Mouse (Mus musculus) intestine, postnatal 0 days (tissue): Measurements from ENCODE around the gene Adamtsl4. TPM values are rescaled to one million over a fixed set of nuclear protein-coding genes. Genes with fewer than 3 reads are reported as not detected.

Experiments used
- ATAC-seq: fragments of 200-750 bp; cut with Nextera tagmentation; 2 replicates; pipeline ENCODE4 v1.8.0; 2017; ENCODE audit warnings: mild to moderate bottlenecking, moderate TSS enrichment, moderate library complexity
- H3K27ac ChIP-seq: fragments of 300-500 bp; sonication (generic); 2 replicates; pipeline ENCODE4 v1.5.1; 2014; ENCODE audit warnings: mild to moderate bottlenecking, low read depth, low read length, moderate library complexity
- H3K27me3 ChIP-seq: fragments of 300-500 bp; sonication (generic); replicated peaks from 2 replicates; pipeline ENCODE4 v1.6.1; 2014; ENCODE audit warnings: low read length, mixed read lengths; ENCODE audit not compliant: control insufficient read depth, insufficient read depth
- H3K36me3 ChIP-seq: fragments of 300-500 bp; sonication (generic); 2 replicates; pipeline ENCODE4 v1.6.1; 2014; ENCODE audit warnings: mild to moderate bottlenecking, moderate library complexity; ENCODE audit not compliant: control insufficient read depth, insufficient read depth
- H3K4me1 ChIP-seq: fragments of 300-500 bp; sonication (generic); replicated peaks from 2 replicates; pipeline ENCODE4 v1.6.1; 2014; ENCODE audit warnings: antibody characterized with exemption, low read length, mixed read lengths; ENCODE audit not compliant: control insufficient read depth, insufficient read depth
- H3K4me2 ChIP-seq: fragments of 300-500 bp; sonication (generic); replicated peaks from 2 replicates; pipeline ENCODE4 v1.6.1; 2014; ENCODE audit warnings: low read depth, mild to moderate bottlenecking, moderate library complexity
- H3K4me3 ChIP-seq: fragments of 300-500 bp; sonication (generic); 2 replicates; pipeline ENCODE4 v1.5.1; 2014; ENCODE audit warnings: low read depth, low read length
- H3K9ac ChIP-seq: fragments of 300-500 bp; sonication (generic); 2 replicates; pipeline ENCODE4 v1.6.1; 2014; ENCODE audit warnings: mild to moderate bottlenecking, low read depth, low read length
- H3K9me3 ChIP-seq: fragments of 300-500 bp; sonication (generic); 2 replicates; pipeline ENCODE4 v1.6.1; 2016; ENCODE audit warnings: mixed run types; ENCODE audit not compliant: control insufficient read depth
- CTCF ChIP-seq: sonication (generic); IDR thresholded peaks from 2 replicates; pipeline ENCODE4 v1.5.1; 2016; ENCODE audit warnings: low read depth, mild to moderate bottlenecking, control low read depth, antibody characterized with exemption, moderate library complexity
- WGBS: fragments of 180-500 bp; shearing (Covaris S2); extraction: QIAGEN DNeasy Blood & Tissue Kit; methylation state at CpG from one replicate; pipeline ENCODE4 v1.1.7; 2014; 5-methylcytosine and 5-hydroxymethylcytosine counted together
- polyA plus RNA-seq: library from polyadenylated mRNA; unstranded; fragments of >200 nt; fragmentation: Nextera tagmentation; extraction: Ambion mirVana; gene quantifications from 2 replicates; pipeline ENCODE4 v1.2.1, GENCODE M21; 2015

Adamtsl4 gene
- polyA plus RNA-seq, 1 experiment from 2014 or later: 3.8 TPM

DNA sequence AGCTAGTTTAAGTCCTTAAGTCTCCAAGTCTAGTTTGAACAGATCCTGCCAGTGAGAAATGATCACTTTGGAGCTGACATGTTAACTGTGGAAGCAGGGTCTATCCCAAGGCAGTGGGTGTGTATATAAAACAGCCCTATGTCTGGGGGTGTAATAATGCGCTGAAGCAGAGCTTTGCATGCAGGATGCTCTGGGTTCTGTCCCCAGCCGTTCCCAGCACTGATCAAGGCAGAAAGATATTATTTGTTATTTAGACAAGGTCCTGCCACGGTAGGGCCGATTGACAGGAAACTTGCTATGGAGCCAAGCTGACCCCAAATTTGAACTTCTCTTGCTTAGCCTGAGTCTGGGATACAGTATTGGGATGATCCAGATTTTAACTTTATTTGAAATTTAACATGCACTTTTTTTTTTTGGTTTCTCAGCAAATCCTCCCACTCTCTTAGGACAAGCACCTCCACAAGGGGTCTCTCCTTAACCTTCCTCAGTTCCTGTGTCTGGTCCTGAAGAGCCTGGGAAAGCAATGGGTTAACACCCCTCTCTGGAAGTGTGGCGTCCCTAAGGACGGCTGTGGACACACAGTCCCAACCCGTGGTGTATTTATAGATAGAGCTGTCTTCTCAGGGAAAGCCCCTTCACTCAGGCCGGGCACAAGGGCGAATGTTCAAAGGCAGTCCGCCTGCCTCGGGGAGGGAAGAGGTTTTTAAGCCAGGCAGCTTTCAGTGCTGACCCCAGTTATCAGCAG lies 1.6 kb upstream of the Adamtsl4 start:
- ATAC-seq: no peak
- H3K27ac ChIP-seq: no peak overlapping the region
- no peak overlapping the region for H3K9ac ChIP-seq
- TF ChIP-seq CTCF: peak; percentile 45
- H3K36me3 ChIP-seq: no peaks in the 10 kb centered on the region; the same call in 1 of the 2 replicates
- no peak overlapping the region for H3K4me3 ChIP-seq
- whole genome bisulfite sequencing: 35% methylated on average over 11 of the region's 11 CpGs
- H3K9me3 ChIP-seq: no peaks in the 10 kb centered on the region
- peaks cover 10% of the 10 kb centered on the region for H3K4me1 ChIP-seq
- H3K4me2 ChIP-seq: no peak overlapping the region
- no peaks in the 10 kb centered on the region for H3K27me3 ChIP-seq

DNA sequence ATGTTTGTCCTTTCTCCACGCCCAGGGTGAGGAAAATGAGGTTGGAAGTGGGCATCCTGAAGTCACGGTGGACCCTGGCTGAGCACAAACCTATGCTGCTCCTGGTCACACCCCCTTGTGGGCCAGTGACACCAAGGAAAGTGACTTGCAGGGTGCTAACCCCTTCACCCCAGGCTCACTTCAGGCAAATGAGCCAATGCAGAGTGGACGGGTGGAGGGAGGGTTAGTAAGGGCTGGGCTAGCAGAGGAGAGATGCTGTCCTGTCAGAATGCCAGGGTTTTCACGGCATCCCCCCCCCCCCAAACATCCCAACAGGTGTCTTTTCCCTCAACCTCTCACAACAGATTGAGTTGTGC lies 571 bp downstream of the Adamtsl4 start:
- WGBS: 26% methylated on average over 4 of the region's 4 CpGs

GRCm38 (mm10) chr3:95686492-95687167 lies 1.1 kb downstream of the Adamtsl4 start:
- 58% methylated on average over 10 of the region's 10 CpGs for WGBS
- Histone ChIP-seq H3K4me1 (no peaks in the 10 kb centered on the region), H3K4me2 (peak overlapping the region; percentile 84), H3K4me3 (peak overlapping the region; percentile 43; the same call in 1 of the 2 replicates), H3K27ac (no peak overlapping the region), H3K9ac (0 out of 2 replicates have a peak overlapping the region, but pooled peaks have one; percentile 35), H3K9me3 (no peaks in the 10 kb centered on the region), H3K27me3 (no peaks in the 10 kb centered on the region), H3K36me3 (no peaks in the 10 kb centered on the region; the same call in 1 of the 2 replicates)
- ATAC-seq: no peak
- no peak for TF ChIP-seq CTCF

More for the DNA sequence above, 571 bp downstream of the Adamtsl4 start:
- H3K9me3 ChIP-seq: no peaks in the 10 kb centered on the region
- H3K27me3 ChIP-seq: no peaks in the 10 kb centered on the region
- H3K27ac ChIP-seq: no peak overlapping the region
- peak overlapping the region; percentile 35; the same call in 1 of the 2 replicates for H3K9ac ChIP-seq
- TF ChIP-seq CTCF: 0 out of 2 replicates have a peak, but pooled peaks have one; percentile 16
- H3K36me3 ChIP-seq: no peaks in the 10 kb centered on the region; the same call in 1 of the 2 replicates
- peak overlapping the region; percentile 43 for H3K4me3 ChIP-seq
- H3K4me1 ChIP-seq: no peaks in the 10 kb centered on the region
- peak; percentile 15 for ATAC-seq
- H3K4me2 ChIP-seq: peak overlapping the region; percentile 84

DNA sequence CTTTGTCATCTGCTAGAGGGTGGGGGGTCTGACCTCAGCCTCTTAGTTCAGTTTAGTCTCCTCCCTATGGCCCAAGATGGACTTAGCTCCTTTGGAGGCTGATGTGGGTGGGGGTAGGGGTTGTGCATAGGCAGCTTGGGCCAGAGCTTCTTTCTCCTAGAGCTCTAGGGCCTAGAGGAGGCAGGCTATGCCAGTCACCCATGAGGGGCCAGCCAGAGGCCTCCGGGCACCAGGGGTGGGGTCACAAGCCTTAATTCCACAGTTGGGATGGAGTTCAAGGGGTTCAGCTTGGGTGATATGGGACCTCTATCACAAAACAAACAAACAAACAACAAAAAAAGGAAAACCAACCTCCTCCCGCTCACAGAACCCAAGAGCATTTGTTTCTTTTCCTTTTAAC lies 2.0 kb downstream of the Adamtsl4 start:
- 76% methylated on average over 2 of the region's 2 CpGs for WGBS
- TF ChIP-seq CTCF: no peak
- Histone ChIP-seq H3K27me3 (no peaks in the 10 kb centered on the region), H3K27ac (no peak overlapping the region), H3K9ac (no peak overlapping the region), H3K36me3 (no peaks in the 10 kb centered on the region; the same call in 1 of the 2 replicates), H3K4me3 (no peak overlapping the region), H3K4me1 (no peaks in the 10 kb centered on the region), H3K4me2 (no peak overlapping the region), H3K9me3 (no peaks in the 10 kb centered on the region)
- ATAC-seq: no peak

DNA sequence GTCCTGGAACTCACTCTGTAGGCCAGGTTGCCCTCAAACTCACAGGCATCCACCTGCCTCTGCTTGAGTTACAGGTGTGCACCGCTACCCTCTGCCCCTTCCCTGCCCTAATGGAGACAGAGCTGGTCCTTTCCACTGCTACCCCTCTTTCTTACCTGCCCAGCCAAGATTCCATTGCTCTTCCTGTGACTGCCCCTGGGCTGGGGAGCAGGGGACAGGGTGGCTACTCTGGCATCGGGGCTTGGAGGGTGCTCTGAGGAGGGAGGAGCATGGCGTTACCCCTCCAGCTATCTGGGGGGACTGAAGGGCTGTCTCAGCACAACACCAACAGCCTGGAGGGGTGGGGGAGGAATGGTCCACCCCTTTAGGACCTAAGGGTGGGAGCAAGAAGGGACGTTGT lies 2.4 kb downstream of the Adamtsl4 start:
- H3K4me3 ChIP-seq: no peak overlapping the region
- no peaks in the 10 kb centered on the region for H3K27me3 ChIP-seq
- WGBS: 87% methylated on average over 4 of the region's 4 CpGs
- H3K4me2 ChIP-seq: no peak overlapping the region
- no peak overlapping the region for H3K27ac ChIP-seq
- no peaks in the 10 kb centered on the region; the same call in 1 of the 2 replicates for H3K36me3 ChIP-seq
- ATAC-seq: no peak
- TF ChIP-seq CTCF: no peak
- no peak overlapping the region for H3K9ac ChIP-seq
- H3K4me1 ChIP-seq: no peaks in the 10 kb centered on the region
- no peaks in the 10 kb centered on the region for H3K9me3 ChIP-seq

GRCm38 (mm10) chr3:95684846-95685245 lies 2.9 kb downstream of the Adamtsl4 start:
- H3K9me3 ChIP-seq: no peaks in the 10 kb centered on the region
- no peak overlapping the region; the same call in 1 of the 2 replicates for H3K27ac ChIP-seq
- H3K4me2 ChIP-seq: no peak overlapping the region
- no peaks in the 10 kb centered on the region; the same call in 1 of the 2 replicates for H3K36me3 ChIP-seq
- TF ChIP-seq CTCF: no peak
- no peaks in the 10 kb centered on the region for H3K4me1 ChIP-seq
- H3K4me3 ChIP-seq: no peak overlapping the region
- no peak for ATAC-seq
- H3K9ac ChIP-seq: no peak overlapping the region
- WGBS: 60% methylated on average over 7 of the region's 8 CpGs
- no peaks in the 10 kb centered on the region for H3K27me3 ChIP-seq
